Mouse (Mus musculus) liver, embryonic 14.5 days (tissue): ENCODE results near the gene Akt1.

Experiments
- CTCF ChIP-seq: IDR thresholded peaks from 2 replicates; pipeline ENCODE4 v1.5.1; 2016; ENCODE audit warnings: antibody characterized with exemption, low read depth, control low read depth
- EP300 ChIP-seq: IDR thresholded peaks from 2 replicates; pipeline ENCODE4 v1.6.1; 2016; ENCODE audit warnings: antibody characterized with exemption, low read depth

DNA sequence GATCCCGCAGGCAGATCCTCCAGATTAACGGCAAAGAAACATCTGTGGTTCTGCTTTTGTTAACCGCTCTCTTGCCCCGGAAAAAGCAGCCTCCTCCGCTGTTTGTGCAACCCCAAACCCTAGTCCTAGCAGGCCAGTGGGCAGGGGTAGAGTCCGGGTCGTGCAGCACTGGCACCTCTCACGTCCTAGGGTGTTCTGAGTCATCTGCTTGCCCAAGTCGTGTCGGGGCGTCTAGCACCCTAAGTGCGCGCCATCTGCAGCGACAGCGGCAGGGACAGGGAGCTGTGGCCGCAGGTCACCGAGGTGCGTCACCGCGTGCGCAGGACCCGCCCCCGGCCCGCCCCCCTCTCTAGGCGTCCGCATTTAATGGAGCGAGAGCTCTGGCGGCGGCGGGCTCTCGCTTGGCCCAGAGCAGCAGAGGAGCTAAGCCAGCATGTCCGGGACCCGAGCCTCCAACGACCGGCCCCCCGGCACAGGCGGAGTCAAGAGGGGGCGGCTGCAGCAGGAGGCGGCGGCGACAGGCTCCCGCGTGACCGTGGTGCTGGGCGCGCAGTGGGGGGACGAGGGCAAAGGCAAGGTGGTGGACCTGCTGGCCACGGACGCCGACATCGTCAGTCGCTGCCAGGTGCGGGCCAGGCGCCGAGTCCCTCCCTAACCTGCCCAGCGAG lies 54.9 kb downstream of the Akt1 start, which contains the start of gene Adssl1:
- TF ChIP-seq CTCF: no peak
- TF ChIP-seq EP300: no peak
